Mouse (Mus musculus): ENCODE measurements around the gene Exosc2. TPM values are rescaled to one million over a fixed set of nuclear protein-coding genes. Genes with fewer than 3 reads are reported as not detected.
"Not testable (repeated sequence)": the region's sequence is repeated elsewhere in the genome, so short reads cannot be mapped to it uniquely, and the experiment has no call there.

Gene Exosc2
- total RNA-seq, 1 experiment from 2014 or later, result 85.4 TPM

GRCm38 (mm10) chr2:31656374-31656773, 14.1 kb upstream of the Exosc2 start:
- ATAC-seq (replicated peaks in 1 of 2; ENCODE audit: insufficient read depth in 1 of 2, low FRiP score in 2 of 2, low TSS enrichment in 1 of 2, low read depth in 1 of 2, poor library complexity in 2 of 2, severe bottlenecking in 2 of 2), result no peak

- ATAC-seq (replicated peaks in 1 of 2; ENCODE audit: insufficient read depth in 1 of 2, low FRiP score in 2 of 2, low TSS enrichment in 1 of 2, low read depth in 1 of 2, poor library complexity in 2 of 2, severe bottlenecking in 2 of 2), result no peak
Observed at GRCm38 (mm10) chr2:31662939-31663803, 7.3 kb upstream of the Exosc2 start.

- ATAC-seq (replicated peaks in 1 of 2; ENCODE audit: insufficient read depth in 1 of 2, low FRiP score in 2 of 2, low TSS enrichment in 1 of 2, low read depth in 1 of 2, poor library complexity in 2 of 2, severe bottlenecking in 2 of 2), result no peak
Observed at GRCm38 (mm10) chr2:31663804-31664180, 6.7 kb upstream of the Exosc2 start.

- no peak for ATAC-seq (replicated peaks in 1 of 2; ENCODE audit: insufficient read depth in 1 of 2, low FRiP score in 2 of 2, low TSS enrichment in 1 of 2, low read depth in 1 of 2, poor library complexity in 2 of 2, severe bottlenecking in 2 of 2)
Observed at GRCm38 (mm10) chr2:31667332-31667731, 3.2 kb upstream of the Exosc2 start.

GRCm38 (mm10) chr2:31678641-31679040, 8.1 kb downstream of the Exosc2 start:
- no peak for ATAC-seq (replicated peaks in 1 of 2; ENCODE audit: insufficient read depth in 1 of 2, low FRiP score in 2 of 2, low TSS enrichment in 1 of 2, low read depth in 1 of 2, poor library complexity in 2 of 2, severe bottlenecking in 2 of 2)

- not testable (repeated sequence) for ATAC-seq (replicated peaks in 1 of 2; ENCODE audit: insufficient read depth in 1 of 2, low FRiP score in 2 of 2, low TSS enrichment in 1 of 2, low read depth in 1 of 2, poor library complexity in 2 of 2, severe bottlenecking in 2 of 2)
Observed at GRCm38 (mm10) chr2:31681051-31681707, 10.7 kb downstream of the Exosc2 start.

- no peak for ATAC-seq (replicated peaks in 1 of 2; ENCODE audit: insufficient read depth in 1 of 2, low FRiP score in 2 of 2, low TSS enrichment in 1 of 2, low read depth in 1 of 2, poor library complexity in 2 of 2, severe bottlenecking in 2 of 2)
Observed at GRCm38 (mm10) chr2:31681731-31682235, 11.3 kb downstream of the Exosc2 start.

GRCm38 (mm10) chr2:31683666-31684065, 13.2 kb downstream of the Exosc2 start:
- ATAC-seq (replicated peaks in 1 of 2; ENCODE audit: insufficient read depth in 1 of 2, low FRiP score in 2 of 2, low TSS enrichment in 1 of 2, low read depth in 1 of 2, poor library complexity in 2 of 2, severe bottlenecking in 2 of 2), result no peak

- ATAC-seq (replicated peaks in 1 of 2; ENCODE audit: insufficient read depth in 1 of 2, low FRiP score in 2 of 2, low TSS enrichment in 1 of 2, low read depth in 1 of 2, poor library complexity in 2 of 2, severe bottlenecking in 2 of 2), result peak; percentile 99 to 100
Observed at GRCm38 (mm10) chr2:31688074-31688925, 17.8 kb downstream of the Exosc2 start, which contains the start of gene Abl1. Gene Abl1 (plus strand): TSS chr2:31688376.

- no peak for ATAC-seq (replicated peaks in 1 of 2; ENCODE audit: insufficient read depth in 1 of 2, low FRiP score in 2 of 2, low TSS enrichment in 1 of 2, low read depth in 1 of 2, poor library complexity in 2 of 2, severe bottlenecking in 2 of 2)
Observed at GRCm38 (mm10) chr2:31689045-31689444, 18.5 kb downstream of the Exosc2 start.

- no peak for ATAC-seq (replicated peaks in 1 of 2; ENCODE audit: insufficient read depth in 1 of 2, low FRiP score in 2 of 2, low TSS enrichment in 1 of 2, low read depth in 1 of 2, poor library complexity in 2 of 2, severe bottlenecking in 2 of 2)
Observed at GRCm38 (mm10) chr2:31690063-31690462, 19.5 kb downstream of the Exosc2 start.

GRCm38 (mm10) chr2:31698209-31698608, 27.7 kb downstream of the Exosc2 start:
- ATAC-seq (replicated peaks in 1 of 2; ENCODE audit: insufficient read depth in 1 of 2, low FRiP score in 2 of 2, low TSS enrichment in 1 of 2, low read depth in 1 of 2, poor library complexity in 2 of 2, severe bottlenecking in 2 of 2), result no peak

- no peak for ATAC-seq (replicated peaks in 1 of 2; ENCODE audit: insufficient read depth in 1 of 2, low FRiP score in 2 of 2, low TSS enrichment in 1 of 2, low read depth in 1 of 2, poor library complexity in 2 of 2, severe bottlenecking in 2 of 2)
Observed at GRCm38 (mm10) chr2:31700545-31701446, 30.3 kb downstream of the Exosc2 start.

- no peak for ATAC-seq (replicated peaks in 1 of 2; ENCODE audit: insufficient read depth in 1 of 2, low FRiP score in 2 of 2, low TSS enrichment in 1 of 2, low read depth in 1 of 2, poor library complexity in 2 of 2, severe bottlenecking in 2 of 2)
Observed at GRCm38 (mm10) chr2:31703226-31703625, 32.7 kb downstream of the Exosc2 start.

GRCm38 (mm10) chr2:31705914-31706313, 35.4 kb downstream of the Exosc2 start:
- no peak for ATAC-seq (replicated peaks in 1 of 2; ENCODE audit: insufficient read depth in 1 of 2, low FRiP score in 2 of 2, low TSS enrichment in 1 of 2, low read depth in 1 of 2, poor library complexity in 2 of 2, severe bottlenecking in 2 of 2)

- ATAC-seq (replicated peaks in 1 of 2; ENCODE audit: insufficient read depth in 1 of 2, low FRiP score in 2 of 2, low TSS enrichment in 1 of 2, low read depth in 1 of 2, poor library complexity in 2 of 2, severe bottlenecking in 2 of 2), result no peak
Observed at GRCm38 (mm10) chr2:31706531-31706930, 36.0 kb downstream of the Exosc2 start.

- ATAC-seq (replicated peaks in 1 of 2; ENCODE audit: insufficient read depth in 1 of 2, low FRiP score in 2 of 2, low TSS enrichment in 1 of 2, low read depth in 1 of 2, poor library complexity in 2 of 2, severe bottlenecking in 2 of 2), result no peak
Observed at GRCm38 (mm10) chr2:31712716-31713115, 42.2 kb downstream of the Exosc2 start.

All from hematopoietic stem cell, adult 5-6 weeks (primary cell).